Mouse (Mus musculus): ENCODE measurements around the gene Cklf.
"Not testable (repeated sequence)": the region's sequence is repeated elsewhere in the genome, so short reads cannot be mapped to it uniquely, and the experiment has no call there.

Gene Cklf

GRCm38 (mm10) chr8:104250439-104251367 lies at the start of gene Cklf:
Gene Cklf (plus strand): TSS chr8:104250861.
- peak; percentile 97 for DNase-seq (ENCODE audit: low read depth)

GRCm38 (mm10) chr8:104201622-104202021 lies 49.0 kb upstream of the Cklf start:
- DNase-seq (ENCODE audit: low read depth) = no peak

DNA sequence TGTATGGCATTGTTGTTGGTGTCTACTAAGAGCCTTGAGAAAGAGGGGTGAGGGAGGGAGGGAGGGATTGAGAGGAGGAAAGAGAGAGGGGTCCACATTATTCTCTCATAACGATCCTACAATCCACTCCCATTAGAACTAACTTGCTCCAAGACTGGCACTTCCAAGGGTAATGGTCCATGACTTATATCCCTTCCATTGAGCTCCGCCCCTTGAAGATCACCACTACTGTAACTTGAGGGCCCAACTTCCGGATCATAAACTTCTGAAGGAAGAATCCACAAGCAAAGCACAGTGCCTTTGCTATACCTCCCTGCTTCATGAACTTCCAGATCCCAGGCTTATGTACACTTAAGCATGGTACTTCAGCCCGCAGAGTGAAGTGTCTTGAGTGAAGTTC lies 48.3 kb upstream of the Cklf start:
- DNase-seq (ENCODE audit: low read depth) = no peak

GRCm38 (mm10) chr8:104205292-104205691 lies 45.4 kb upstream of the Cklf start:
- no peak for DNase-seq (ENCODE audit: low read depth)

DNA sequence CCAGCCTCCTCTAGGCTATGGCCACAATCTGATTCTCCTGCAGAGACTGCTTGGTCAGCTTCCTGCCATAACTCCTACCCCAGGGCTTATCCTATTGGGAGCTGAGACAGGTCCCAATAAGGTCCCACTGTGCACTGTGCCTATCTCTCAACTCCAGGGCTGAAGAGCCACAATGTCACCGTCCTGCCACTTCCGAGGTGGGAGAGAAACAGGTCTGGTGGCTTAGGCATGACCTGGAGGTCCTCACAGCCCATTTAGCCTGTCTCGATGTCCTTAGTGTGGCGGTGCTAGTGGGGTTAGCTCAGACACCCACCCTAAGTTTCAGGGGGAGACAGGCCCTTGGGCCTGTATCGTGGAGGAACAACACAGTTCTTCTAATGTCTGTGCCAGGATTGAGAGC lies 33.1 kb upstream of the Cklf start:
- DNase-seq (ENCODE audit: low read depth) = no peak

GRCm38 (mm10) chr8:104219079-104219478 lies 31.6 kb upstream of the Cklf start:
- DNase-seq (ENCODE audit: low read depth) = peak; percentile 69

DNA sequence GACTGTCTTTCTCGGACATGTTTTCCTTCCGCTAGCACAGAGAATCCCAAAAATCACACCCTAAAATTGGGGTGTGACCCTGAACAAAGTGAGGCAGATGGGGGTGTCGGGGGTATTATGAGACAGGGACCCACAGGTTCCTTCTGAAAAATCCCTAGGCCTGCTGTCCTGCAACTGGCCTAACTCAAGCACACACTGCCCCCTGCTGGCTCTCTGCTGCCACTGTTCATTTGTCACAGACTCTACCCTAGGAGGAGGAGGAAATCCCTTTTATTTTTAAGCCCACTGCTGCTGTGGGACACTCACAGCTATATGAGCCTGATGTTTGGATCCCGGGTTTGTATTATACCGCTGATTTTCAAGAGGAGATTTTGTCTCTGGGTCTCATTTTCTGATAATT lies 30.9 kb upstream of the Cklf start:
- peak; percentile 88 for DNase-seq (ENCODE audit: low read depth)

GRCm38 (mm10) chr8:104227048-104227447 lies 23.6 kb upstream of the Cklf start:
- no peak for DNase-seq (ENCODE audit: low read depth)

- DNase-seq (ENCODE audit: low read depth) = no peak
Observed at GRCm38 (mm10) chr8:104230377-104230776, 20.3 kb upstream of the Cklf start.

DNA sequence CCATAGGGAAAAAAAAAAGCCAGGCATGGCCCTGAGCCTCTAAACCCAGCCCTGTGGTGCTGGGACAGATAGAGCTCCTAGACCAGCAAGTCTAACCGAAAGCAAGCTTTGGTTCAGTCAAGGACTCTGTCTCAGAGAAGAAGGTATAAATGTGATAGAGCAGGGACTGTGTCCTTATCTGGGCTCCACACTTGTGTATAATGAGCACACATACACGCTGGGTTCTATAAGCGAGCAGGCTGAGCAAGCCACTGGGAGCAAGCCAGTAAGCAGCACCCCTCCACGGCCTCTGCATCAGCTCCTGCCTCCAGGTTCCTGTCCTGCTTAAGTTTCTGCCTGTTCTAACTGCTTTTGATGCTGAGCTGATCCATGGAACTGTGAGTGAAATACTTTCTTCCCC lies 18.6 kb upstream of the Cklf start:
- DNase-seq (ENCODE audit: low read depth) = no peak

DNA sequence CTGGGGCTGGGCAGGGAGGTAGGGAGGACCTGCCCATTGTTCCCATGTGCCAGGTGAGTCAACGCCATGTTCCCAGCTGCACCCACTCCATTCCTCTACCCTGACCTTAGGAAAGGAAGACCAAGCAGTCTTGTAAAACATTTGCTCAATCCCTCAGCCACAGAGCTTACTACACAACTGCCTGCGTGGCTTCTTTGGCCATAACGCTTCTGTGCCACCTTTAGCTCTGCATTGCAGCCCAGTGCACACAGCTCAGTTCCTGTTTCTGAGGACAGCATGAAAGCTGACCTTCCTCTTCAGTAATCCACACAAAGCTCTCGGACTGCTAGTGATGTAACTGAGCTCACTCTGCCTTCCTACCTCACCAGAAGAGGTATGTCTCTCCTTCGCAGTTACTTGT lies 17.7 kb upstream of the Cklf start:
- no peak for DNase-seq (ENCODE audit: low read depth)

DNA sequence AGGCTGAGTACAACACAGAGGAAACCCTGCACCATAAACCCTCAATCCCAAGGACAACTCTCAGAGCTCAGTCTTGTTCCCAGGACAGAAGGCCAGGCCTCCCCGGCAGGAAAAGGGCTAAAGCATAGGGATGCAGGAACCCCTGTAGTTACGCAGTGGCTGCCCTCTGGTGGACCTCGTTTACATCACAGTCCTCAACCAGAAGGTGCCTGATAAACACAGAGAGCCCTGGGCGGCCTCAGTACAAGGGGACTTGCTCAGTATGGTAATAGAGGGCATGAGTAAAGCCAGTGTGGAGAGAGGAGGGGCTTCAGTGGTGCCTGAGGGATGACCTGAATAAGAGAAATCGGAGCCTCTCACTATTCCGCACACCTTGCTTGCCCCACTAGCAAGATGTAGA lies 16.1 kb upstream of the Cklf start:
- peak; percentile 30 for DNase-seq (ENCODE audit: low read depth)

- no peak for DNase-seq (ENCODE audit: low read depth)
Observed at GRCm38 (mm10) chr8:104239418-104239861, 11.2 kb upstream of the Cklf start.

GRCm38 (mm10) chr8:104242038-104242644 lies 8.5 kb upstream of the Cklf start:
- no peak for DNase-seq (ENCODE audit: low read depth)

GRCm38 (mm10) chr8:104246621-104247020 lies 4.0 kb upstream of the Cklf start:
- no peak for DNase-seq (ENCODE audit: low read depth)

GRCm38 (mm10) chr8:104247054-104247907 lies 3.4 kb upstream of the Cklf start:
- no peak for DNase-seq (ENCODE audit: low read depth)

DNA sequence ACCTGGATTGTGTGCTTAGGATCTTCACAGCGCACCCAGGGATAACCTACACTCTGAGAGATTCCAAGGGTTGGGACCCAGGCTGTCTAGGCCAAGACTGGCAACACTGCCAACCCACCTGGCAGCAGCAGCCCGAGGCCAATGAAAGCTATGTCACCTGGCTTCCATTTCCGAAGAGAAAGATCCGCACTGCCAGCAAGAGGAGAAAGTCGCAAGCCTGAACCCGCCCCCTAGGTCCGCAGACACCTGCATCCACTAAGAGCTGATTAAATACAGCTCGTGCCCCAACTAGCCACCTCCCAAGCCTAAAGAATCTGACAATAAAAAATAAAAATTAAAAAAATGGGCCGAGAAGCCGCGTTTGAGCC lies 2.8 kb upstream of the Cklf start:
- peak; percentile 25 for DNase-seq (ENCODE audit: low read depth)

GRCm38 (mm10) chr8:104248276-104248675 lies 2.4 kb upstream of the Cklf start, which contains the start of gene Tk2:
Gene Tk2 (minus strand): TSS chr8:104248558.
- peak; percentile 87 for DNase-seq (ENCODE audit: low read depth)

DNA sequence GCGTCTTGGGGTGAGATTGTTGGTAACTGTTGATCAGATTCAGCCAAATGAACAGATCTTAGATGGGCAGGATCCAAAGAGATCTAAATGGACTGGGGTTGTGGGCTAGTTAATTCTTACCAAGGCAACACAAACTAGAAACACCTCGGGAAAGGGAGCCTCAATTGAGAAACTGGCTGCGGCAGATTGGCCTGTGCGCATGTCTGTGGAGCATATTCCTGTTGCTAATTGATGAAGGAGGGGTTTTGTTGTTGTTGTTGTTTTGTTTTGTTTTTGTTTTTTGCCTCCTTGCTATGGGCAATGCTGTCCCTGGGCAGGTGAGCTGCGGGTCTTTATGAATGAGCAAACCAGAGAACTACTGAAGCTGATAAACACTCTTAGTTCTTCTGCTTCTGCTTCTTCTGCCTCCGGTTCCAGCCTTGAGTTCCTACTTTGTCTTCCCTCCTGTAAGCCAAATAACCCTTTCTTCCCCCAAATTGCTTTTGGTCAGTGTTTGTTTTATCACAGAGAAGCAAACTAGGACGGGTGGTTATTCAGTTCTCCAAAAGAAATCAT lies 1.1 kb upstream of the Cklf start:
- no peak for DNase-seq (ENCODE audit: low read depth)

DNA sequence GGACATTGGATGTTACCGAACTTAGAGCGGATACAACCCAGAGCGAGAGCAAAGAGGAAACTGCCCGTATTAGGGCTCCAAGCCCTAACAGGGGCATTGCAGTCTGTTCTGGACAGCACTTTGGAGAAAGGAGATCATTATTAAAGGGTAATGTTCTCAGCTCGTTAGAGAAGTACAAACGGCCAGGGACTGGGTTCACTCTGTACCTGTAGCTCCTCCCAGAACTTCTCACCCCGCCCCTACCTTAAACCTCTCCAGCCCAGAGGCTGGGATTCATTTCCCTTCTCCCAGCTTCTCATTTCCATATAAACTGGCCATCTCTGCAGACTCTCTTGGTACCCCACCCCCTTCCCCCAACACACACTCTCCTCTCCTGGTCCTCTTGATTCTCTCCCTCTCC lies 800 bp downstream of the Cklf start:
- DNase-seq (ENCODE audit: low read depth) = peak; percentile 28

DNA sequence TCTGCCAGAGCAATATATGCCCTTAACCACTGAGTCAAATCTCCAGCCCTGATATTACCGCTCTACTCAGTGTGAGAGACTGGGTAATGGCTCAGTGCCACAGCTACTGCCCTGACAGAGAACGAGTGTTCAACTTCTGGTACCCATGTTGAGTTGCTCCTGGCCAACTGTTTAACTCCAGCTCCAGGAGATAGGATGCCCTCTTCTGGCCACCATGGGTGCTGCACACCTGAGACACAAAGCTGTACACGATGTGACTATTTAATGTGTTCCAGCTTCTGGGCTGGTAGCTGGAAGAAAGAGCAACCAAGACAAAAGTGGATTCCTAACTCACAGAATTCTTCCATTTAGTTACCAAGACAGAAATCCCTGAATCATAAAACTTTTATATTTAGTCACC lies 2.4 kb downstream of the Cklf start:
- peak; percentile 33 for DNase-seq (ENCODE audit: low read depth)

GRCm38 (mm10) chr8:104261802-104262201 lies 11.1 kb downstream of the Cklf start:
- DNase-seq (ENCODE audit: low read depth) = not testable (repeated sequence)
